Mouse (Mus musculus) forebrain, embryonic 13.5 days (tissue): ENCODE results near the gene Vdr. TPM values are rescaled to one million over a fixed set of nuclear protein-coding genes. Genes with fewer than 3 reads are reported as not detected.
A peak's percentile ranks its signal among the peaks of the same experiment; 100 is the strongest.

Experiments
- ATAC-seq: fragments of 200-750 bp; cut with Nextera tagmentation; 2 replicates; pipeline ENCODE4 v1.8.0; 2017
- H3K27ac ChIP-seq: fragments of 300-500 bp; sonication (generic); 2 replicates; pipeline ENCODE4 v1.5.1; 2015; ENCODE audit warnings: inconsistent platforms, mild to moderate bottlenecking, moderate library complexity
- H3K27me3 ChIP-seq: fragments of 300-500 bp; sonication (generic); 2 replicates; pipeline ENCODE4 v1.6.1; 2015; ENCODE audit warnings: mild to moderate bottlenecking, inconsistent platforms
- H3K36me3 ChIP-seq: fragments of 300-500 bp; sonication (generic); 2 replicates; pipeline ENCODE4 v1.6.1; 2015; ENCODE audit warnings: mild to moderate bottlenecking, inconsistent platforms; ENCODE audit not compliant: poor library complexity, severe bottlenecking
- H3K4me1 ChIP-seq: fragments of 300-500 bp; sonication (generic); 2 replicates; pipeline ENCODE4 v1.6.1; 2015; ENCODE audit warnings: inconsistent platforms
- H3K4me2 ChIP-seq: fragments of 300-500 bp; sonication (generic); 2 replicates; pipeline ENCODE4 v1.6.1; 2015; ENCODE audit warnings: inconsistent platforms, mild to moderate bottlenecking, moderate library complexity
- H3K4me3 ChIP-seq: fragments of 300-500 bp; sonication (generic); 2 replicates; pipeline ENCODE4 v1.5.1; 2015; ENCODE audit warnings: mild to moderate bottlenecking, inconsistent platforms
- H3K9ac ChIP-seq: fragments of 300-500 bp; sonication (generic); 2 replicates; pipeline ENCODE4 v1.6.1; 2015; ENCODE audit warnings: mild to moderate bottlenecking, inconsistent platforms
- H3K9me3 ChIP-seq: fragments of 300-500 bp; sonication (generic); replicated peaks from 2 replicates; pipeline ENCODE4 v1.6.1; 2016; ENCODE audit warnings: inconsistent platforms
- WGBS: fragments of 180-500 bp; shearing (Covaris S2); methylation state at CpG from one replicate; pipeline ENCODE4 v1.1.7; 2015; 5-methylcytosine and 5-hydroxymethylcytosine counted together
- polyA plus RNA-seq: library from polyadenylated mRNA; unstranded; fragments of >200 nt; fragmentation: Nextera tagmentation; extraction: Ambion mirVana; gene quantifications from 2 replicates; pipeline ENCODE4 v1.2.1, GENCODE M21; 2015

Gene Vdr
- polyA plus RNA-seq, 1 experiment from 2014 or later = not detected

DNA sequence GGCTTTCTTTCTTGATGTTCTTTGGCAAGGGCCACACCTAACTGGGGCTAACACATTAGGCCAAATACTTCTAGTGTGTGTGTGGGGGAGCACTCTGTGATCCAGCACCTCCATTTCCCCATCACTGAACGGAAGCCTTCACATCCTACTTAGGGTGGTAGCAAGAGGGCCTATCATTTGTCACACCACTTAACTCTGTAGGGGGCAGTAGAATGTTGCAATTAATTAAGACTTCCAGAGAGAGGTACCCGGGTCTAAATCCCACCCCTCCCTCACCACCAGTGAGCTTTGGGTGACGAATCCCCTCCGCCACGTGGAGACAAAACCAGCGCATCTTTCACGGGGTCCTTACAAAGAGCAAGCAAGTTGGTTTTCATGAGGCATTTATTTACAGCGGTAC lies 56.4 kb downstream of the Vdr start:
- ATAC-seq = no peak
- Histone ChIP-seq H3K27ac (no peak overlapping the region), H3K4me1 (peaks cover 5% of the 10 kb centered on the region; the same call in 1 of the 2 replicates), H3K4me3 (no peak overlapping the region), H3K4me2 (no peak overlapping the region), H3K27me3 (no peaks in the 10 kb centered on the region), H3K36me3 (no peaks in the 10 kb centered on the region), H3K9me3 (no peaks in the 10 kb centered on the region), H3K9ac (no peak overlapping the region)
- 44% methylated on average over 8 of the region's 8 CpGs for WGBS

DNA sequence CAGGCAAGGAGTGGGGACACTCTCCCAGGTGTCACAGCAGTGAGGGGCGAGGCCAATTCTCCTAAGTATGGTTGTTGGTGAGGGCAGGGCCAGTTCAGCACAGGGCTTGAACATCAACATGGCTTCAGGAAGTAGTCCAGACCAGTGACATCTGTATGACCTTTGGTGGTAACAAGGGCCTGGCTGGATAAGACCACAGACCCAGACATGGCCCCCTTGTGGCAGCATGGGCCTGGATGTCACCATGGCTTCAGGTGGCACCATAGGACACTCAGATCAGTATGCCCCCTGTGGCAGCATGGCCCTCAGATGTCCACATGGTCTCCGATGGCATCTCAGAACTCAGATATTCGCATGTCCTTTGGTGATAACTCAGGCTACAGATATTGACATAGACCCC lies 58.1 kb downstream of the Vdr start:
- no peak overlapping the region for H3K4me2 ChIP-seq
- no peak overlapping the region for H3K4me3 ChIP-seq
- 87% methylated on average over 3 of the region's 3 CpGs for WGBS
- no peak overlapping the region for H3K9ac ChIP-seq
- ATAC-seq = no peak
- H3K9me3 ChIP-seq = no peaks in the 10 kb centered on the region
- no peak overlapping the region for H3K27ac ChIP-seq
- H3K27me3 ChIP-seq = no peaks in the 10 kb centered on the region
- peaks cover 6% of the 10 kb centered on the region; the same call in 1 of the 2 replicates for H3K4me1 ChIP-seq
- H3K36me3 ChIP-seq = no peaks in the 10 kb centered on the region

DNA sequence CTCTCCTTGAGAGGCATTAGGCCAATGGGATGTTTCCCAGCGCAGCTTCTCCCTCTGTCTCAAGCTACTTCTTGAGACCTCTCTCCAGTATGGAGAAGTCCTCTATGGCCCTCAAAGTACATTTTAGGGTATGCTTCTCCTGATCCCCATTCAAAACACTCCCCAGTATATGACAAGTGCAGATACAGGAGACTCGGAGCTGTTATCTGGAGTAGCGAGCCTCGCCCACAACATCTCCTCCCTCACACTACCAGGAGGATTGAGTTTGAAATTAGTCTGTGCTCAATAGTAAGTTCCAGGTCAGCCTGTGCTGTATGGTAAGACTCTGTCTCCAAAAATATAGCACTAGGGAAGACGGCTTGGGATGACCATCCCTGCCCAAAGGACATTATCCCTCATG lies 59.4 kb downstream of the Vdr start:
- Histone ChIP-seq H3K4me2 (no peak overlapping the region), H3K9ac (no peak overlapping the region), H3K36me3 (no peaks in the 10 kb centered on the region), H3K9me3 (no peaks in the 10 kb centered on the region), H3K4me3 (no peak overlapping the region), H3K4me1 (peaks cover 6% of the 10 kb centered on the region; the same call in 1 of the 2 replicates), H3K27me3 (no peaks in the 10 kb centered on the region), H3K27ac (no peak overlapping the region)
- ATAC-seq = no peak
- WGBS = 85% methylated on average over 5 of the region's 5 CpGs

DNA sequence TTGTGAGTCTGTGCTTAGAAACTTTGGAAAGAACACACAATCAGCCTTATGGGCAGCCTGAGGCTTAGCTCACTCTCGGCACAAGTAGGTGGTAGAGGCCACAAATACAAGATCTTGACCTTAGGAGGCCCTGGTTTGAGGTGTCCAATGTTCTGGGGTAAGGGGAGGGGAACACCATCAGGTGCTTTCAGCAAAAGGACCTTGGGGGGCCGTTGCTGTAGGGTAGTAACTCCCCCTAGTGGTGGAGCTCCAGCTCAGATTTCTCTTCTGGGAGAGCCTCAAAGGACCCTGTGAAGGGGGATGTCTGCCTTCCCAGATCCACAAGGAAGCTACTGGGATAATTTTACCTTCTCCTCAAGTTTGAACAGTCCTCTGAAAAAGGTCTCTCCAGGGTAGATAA lies 60.0 kb downstream of the Vdr start:
- Histone ChIP-seq H3K9ac (no peak overlapping the region), H3K4me3 (no peak overlapping the region), H3K4me1 (peaks cover 6% of the 10 kb centered on the region; the same call in 1 of the 2 replicates), H3K9me3 (no peaks in the 10 kb centered on the region), H3K4me2 (no peak overlapping the region), H3K27me3 (no peaks in the 10 kb centered on the region), H3K27ac (no peak overlapping the region), H3K36me3 (no peaks in the 10 kb centered on the region)
- no peak for ATAC-seq
- 18% methylated on average over 2 of the region's 2 CpGs for WGBS

DNA sequence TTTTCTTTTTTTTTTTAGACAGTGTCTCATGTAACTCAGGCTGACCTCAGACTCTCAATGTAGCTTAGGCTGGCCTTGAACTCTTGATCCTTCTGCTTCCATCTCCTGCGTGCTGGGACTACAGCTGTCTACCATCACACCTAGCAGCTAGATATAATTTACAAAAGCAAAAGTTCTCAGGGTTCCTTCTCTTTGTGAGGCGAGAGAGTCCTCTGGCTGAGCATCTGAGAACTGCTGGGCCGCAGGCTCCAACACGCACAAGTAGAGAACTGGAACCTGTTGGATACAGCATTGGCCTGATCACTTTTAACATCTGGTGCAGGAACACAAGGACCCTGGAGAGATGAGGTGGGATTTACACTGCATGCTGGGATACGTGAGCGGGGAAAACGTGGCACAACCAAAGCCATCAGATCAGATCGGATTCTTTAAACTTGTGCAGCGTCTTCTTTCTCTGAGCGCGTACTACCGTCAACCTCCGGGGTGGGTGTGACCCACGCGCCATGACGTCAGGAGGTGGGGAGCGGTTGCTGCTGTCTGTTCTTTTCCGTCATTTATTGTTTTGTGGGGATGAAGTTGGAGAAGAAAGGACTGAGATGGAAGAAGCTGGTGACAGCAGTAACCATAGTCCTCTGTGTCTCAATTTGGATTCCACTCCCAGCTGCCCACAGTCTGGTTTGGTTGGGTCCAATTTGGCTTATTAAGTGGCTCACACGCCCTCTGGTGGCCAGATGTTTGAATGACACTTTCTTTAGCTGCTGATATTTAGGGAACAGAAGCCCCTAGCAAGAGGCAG lies 61.1 kb downstream of the Vdr start:
- ATAC-seq = peak; percentile 80
- no peaks in the 10 kb centered on the region for H3K9me3 ChIP-seq
- H3K9ac ChIP-seq = peak overlapping the region; percentile 51
- H3K36me3 ChIP-seq = no peaks in the 10 kb centered on the region
- peak overlapping the region; percentile 36 for H3K4me3 ChIP-seq
- peaks cover 6% of the 10 kb centered on the region; the same call in 1 of the 2 replicates for H3K4me1 ChIP-seq
- no peak overlapping the region for H3K27ac ChIP-seq
- peak overlapping the region; percentile 63 for H3K4me2 ChIP-seq
- WGBS = 7% methylated on average over 19 of the region's 19 CpGs
- no peaks in the 10 kb centered on the region for H3K27me3 ChIP-seq

DNA sequence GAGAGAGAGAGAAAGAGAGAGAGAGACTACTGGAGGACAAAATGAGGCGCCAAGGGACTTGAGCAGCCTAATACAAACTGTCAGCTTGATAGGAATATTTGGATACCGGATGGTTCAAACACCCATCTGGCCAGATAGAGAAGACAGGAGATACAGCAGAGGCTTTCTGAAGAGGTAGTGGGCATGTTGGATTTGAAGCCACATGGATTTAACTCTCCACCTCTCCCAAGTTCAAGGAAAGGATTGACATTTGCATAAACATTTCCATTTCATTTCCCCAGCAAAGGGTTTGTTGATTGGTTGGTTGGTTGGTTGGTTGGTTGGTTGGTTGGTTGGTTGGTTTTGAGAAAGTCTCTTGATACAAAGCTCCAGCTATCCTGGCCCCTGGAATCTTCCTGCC lies 62.6 kb downstream of the Vdr start:
- H3K9ac ChIP-seq = no peak overlapping the region
- no peaks in the 10 kb centered on the region for H3K9me3 ChIP-seq
- peaks cover 6% of the 10 kb centered on the region; the same call in 1 of the 2 replicates for H3K4me1 ChIP-seq
- WGBS = 89% methylated on average over 2 of the region's 2 CpGs
- H3K4me3 ChIP-seq = no peak overlapping the region
- no peak overlapping the region for H3K4me2 ChIP-seq
- no peaks in the 10 kb centered on the region for H3K27me3 ChIP-seq
- H3K27ac ChIP-seq = no peak overlapping the region
- ATAC-seq = no peak
- H3K36me3 ChIP-seq = no peaks in the 10 kb centered on the region

DNA sequence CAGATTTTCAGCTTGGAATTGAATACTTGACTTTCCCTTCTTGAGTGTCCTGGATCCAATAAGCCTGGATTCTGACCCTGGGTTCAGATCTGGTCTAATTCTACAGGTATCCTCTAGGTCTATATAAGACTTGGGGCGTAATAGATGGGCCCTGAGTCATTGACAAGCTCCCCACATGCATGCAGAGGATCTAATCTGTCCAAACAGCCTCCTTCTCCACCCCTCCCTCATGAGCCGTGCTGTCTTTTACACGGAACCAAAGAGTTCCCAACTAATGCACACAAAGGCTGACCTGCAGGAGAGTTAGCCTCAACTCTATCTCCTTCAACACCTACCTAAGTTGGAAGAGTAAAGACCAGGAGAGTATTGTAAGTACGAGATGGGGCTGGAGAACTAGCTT lies 63.1 kb downstream of the Vdr start:
- Histone ChIP-seq H3K27me3 (no peaks in the 10 kb centered on the region), H3K4me2 (no peak overlapping the region), H3K9ac (no peak overlapping the region), H3K27ac (no peak overlapping the region), H3K9me3 (no peaks in the 10 kb centered on the region), H3K4me1 (peaks cover 6% of the 10 kb centered on the region; the same call in 1 of the 2 replicates), H3K4me3 (no peak overlapping the region), H3K36me3 (no peaks in the 10 kb centered on the region)
- ATAC-seq = no peak
- whole genome bisulfite sequencing = 85% methylated on average over 4 of the region's 4 CpGs

DNA sequence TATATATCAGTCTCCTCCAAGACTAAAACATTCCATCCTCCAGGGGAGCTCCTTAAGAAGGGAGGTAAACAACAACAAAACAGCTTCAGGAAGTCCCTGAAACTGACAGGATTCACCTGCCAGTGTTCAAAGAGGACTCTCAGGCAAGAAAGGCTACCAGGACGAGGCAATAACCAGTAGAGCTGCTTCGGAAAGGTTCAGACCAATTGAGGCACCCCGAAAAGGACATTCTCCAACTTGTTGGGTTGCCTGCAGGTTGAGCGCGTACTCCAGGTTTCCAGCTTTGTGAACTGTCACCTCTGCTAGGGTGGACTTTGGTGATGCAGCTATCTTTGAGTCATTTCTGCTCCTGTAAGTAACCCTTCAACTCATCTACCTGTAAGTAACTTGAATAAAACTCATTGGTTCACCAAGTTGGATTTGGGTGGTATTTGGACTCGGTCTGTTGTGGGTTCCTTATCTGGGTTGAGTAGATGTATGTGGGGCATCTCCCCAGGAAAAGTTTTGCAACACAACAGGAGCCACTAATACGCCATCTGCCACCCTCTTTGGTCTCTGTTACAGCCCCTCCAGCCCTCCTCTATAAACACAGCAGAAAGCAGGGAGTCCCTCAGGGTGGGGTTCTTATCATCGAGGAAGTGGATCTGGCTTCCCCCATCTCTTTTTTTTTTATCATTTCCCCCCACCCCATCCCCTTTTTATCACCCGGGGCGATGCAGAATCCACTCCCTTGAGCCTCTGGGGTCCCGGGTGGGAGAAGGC lies 64.1 kb downstream of the Vdr start:
- H3K4me2 ChIP-seq = no peak overlapping the region
- no peaks in the 10 kb centered on the region for H3K36me3 ChIP-seq
- H3K27me3 ChIP-seq = no peaks in the 10 kb centered on the region
- no peaks in the 10 kb centered on the region for H3K9me3 ChIP-seq
- 89% methylated on average over 11 of the region's 11 CpGs for WGBS
- no peak for ATAC-seq
- no peak overlapping the region for H3K4me3 ChIP-seq
- H3K27ac ChIP-seq = no peak overlapping the region
- H3K9ac ChIP-seq = no peak overlapping the region
- peaks cover 6% of the 10 kb centered on the region; the same call in 1 of the 2 replicates for H3K4me1 ChIP-seq

DNA sequence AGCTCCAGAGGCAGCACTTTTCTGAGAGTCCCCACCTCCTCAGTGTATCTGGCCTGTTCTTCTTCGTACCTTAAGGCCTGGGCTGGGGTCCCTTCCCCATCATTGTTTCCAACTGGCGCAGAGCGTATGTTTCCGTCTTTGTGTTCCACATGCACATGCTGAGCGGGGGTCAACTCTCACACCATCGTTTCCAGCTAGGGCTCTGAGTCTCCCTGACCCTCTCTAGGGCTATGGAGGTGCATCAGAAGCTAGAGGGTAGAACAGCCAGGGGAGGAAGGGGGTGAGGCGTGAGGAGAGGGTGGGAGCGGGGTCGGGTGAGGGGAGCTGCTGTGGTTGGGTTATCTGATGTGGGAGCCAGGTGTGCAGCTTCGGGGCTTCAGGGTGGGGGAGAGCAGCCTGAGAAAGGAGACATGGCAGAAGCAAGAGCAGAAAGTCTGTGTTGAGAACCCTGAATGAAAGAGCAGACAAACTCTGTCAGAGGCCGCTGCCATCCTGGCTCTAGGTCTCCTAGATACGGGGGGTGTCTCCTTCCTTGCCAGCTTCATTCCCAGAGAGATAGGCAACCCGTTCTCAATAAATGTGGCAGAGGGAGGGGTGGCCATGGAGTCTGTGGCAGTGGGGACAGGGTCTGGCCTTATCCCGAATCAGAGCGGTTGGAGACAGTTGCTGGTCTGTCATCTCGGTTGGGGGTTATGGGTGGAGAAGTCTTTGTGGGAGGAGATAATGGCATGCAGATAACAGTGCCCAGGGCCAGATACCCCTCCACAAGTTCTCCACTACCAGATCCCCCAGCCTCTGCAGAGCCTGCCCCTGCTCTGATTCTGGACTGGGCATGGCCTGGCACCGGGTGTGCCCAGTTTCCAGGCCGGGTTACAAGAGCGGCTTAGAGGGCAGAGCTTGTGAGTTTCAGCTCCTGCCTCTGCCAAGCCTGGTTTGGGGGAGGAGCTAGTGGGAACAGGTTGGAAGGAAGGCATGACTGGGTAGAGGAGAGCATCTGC lies 66.1 kb downstream of the Vdr start, which contains the start of gene Hdac7:
Gene Hdac7, minus strand, starts transcription at position 466 of the 998 bp plus-strand sequence.
- Histone ChIP-seq H3K4me3 (no peak within 1 kb of the TSS), H3K9me3 (no peaks in the 10 kb centered on the region), H3K4me1 (peaks cover 9% of the 10 kb centered on the region), H3K27me3 (no peaks in the 10 kb centered on the region), H3K36me3 (no peaks in the 10 kb centered on the region), H3K9ac (no peak within 1 kb of the TSS), H3K27ac (no peak within 1 kb of the TSS), H3K4me2 (no peak within 1 kb of the TSS)
- ATAC-seq = no peak
- WGBS = 74% methylated on average over 19 of the region's 19 CpGs

DNA sequence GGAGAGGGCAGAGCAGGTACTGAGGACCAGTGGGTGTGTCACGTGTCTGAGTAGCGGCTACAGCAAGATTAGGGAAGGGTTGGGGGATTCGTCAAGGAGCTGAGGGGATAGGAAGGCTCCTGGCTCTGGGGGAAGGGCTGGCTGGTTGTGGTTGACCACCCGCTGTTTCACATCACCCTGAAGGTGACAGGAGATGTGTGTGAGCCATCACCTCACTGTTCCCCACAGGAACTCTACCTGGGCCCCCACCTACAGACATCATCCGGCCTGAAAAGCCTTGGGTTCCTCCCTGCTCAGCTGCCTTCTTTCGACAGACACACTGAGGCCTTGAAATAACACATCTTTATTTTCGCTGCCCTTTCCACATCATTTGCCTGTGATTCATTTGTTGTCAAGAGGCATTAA lies 67.2 kb downstream of the Vdr start:
- Histone ChIP-seq H3K9ac (no peak overlapping the region), H3K4me1 (peaks cover 6% of the 10 kb centered on the region), H3K4me3 (no peak overlapping the region), H3K27ac (no peak overlapping the region), H3K9me3 (no peaks in the 10 kb centered on the region), H3K36me3 (no peaks in the 10 kb centered on the region), H3K4me2 (no peak overlapping the region), H3K27me3 (0 out of 2 replicates have a peak, but pooled peaks cover 3% of the 10 kb centered on the region)
- WGBS = 84% methylated on average over 7 of the region's 7 CpGs
- ATAC-seq = no peak

DNA sequence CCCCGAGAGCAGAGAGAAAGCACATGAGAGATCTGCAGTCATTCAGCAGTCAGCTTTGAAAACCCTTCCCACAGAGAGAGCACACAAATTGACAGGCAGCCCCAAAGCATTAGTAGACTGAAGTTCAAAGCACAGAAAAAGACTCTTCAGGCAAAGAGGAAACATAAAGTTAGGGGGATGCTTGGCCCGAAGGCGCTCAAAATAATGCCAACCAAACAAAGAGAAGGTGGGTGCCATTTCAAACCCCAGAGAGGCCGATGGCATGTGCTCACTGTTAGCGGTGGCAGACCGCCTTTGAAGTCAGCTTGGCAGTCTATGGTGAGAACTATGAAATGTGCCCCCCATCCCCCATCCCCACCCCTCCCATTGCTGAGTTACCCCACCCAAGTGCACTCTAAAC lies 68.4 kb downstream of the Vdr start:
- H3K4me2 ChIP-seq = no peak overlapping the region
- H3K27me3 ChIP-seq = 0 out of 2 replicates have a peak, but pooled peaks cover 3% of the 10 kb centered on the region
- WGBS = 90% methylated on average over 6 of the region's 6 CpGs
- ATAC-seq = no peak
- no peaks in the 10 kb centered on the region for H3K9me3 ChIP-seq
- no peak overlapping the region for H3K9ac ChIP-seq
- no peak overlapping the region for H3K27ac ChIP-seq
- no peaks in the 10 kb centered on the region for H3K36me3 ChIP-seq
- peaks cover 14% of the 10 kb centered on the region for H3K4me1 ChIP-seq
- no peak overlapping the region for H3K4me3 ChIP-seq
